Mouse (Mus musculus) retina, postnatal 1 day (tissue): ENCODE measurements at regions not wholly inside any gene's neighbourhood (a gene's known extent, or its start where the extent isn't known, plus 50 kb on each side); places are given as distances from the start of the nearest gene placed in this dataset.
"Not testable (repeated sequence)": the region's sequence is repeated elsewhere in the genome, so short reads cannot be mapped to it uniquely, and the experiment has no call there.

Source experiments
- DNase-seq: peaks from one replicate; pipeline ENCODE4 v3.0.0-alpha.2; 2012

GRCm38 (mm10) chr3:133665425-133666317 lies 120.7 kb upstream of the Tet2 start:
- DNase-seq, result no peak

- peak; percentile 29 for DNase-seq
Observed at GRCm38 (mm10) chr3:133672742-133673447, 128.0 kb upstream of the Tet2 start.

- DNase-seq, result no peak
Observed at GRCm38 (mm10) chr3:133677892-133678291, 133.0 kb upstream of the Tet2 start.

GRCm38 (mm10) chr3:133679891-133680290 lies 135.0 kb upstream of the Tet2 start:
- DNase-seq, result no peak

- DNase-seq, result no peak
Observed at GRCm38 (mm10) chr3:133680343-133680742, 135.4 kb upstream of the Tet2 start.

- DNase-seq, result no peak
Observed at GRCm38 (mm10) chr3:133680805-133681204, 135.9 kb upstream of the Tet2 start.

- DNase-seq, result peak; percentile 9
Observed at GRCm38 (mm10) chr3:133684196-133684743, 139.3 kb upstream of the Tet2 start.

GRCm38 (mm10) chr3:133684747-133685146 lies 139.8 kb upstream of the Tet2 start:
- DNase-seq, result no peak

GRCm38 (mm10) chr3:133685393-133685792 lies 140.5 kb upstream of the Tet2 start:
- DNase-seq, result no peak

GRCm38 (mm10) chr3:133694057-133694456 lies 149.1 kb upstream of the Tet2 start:
- DNase-seq, result no peak

- no peak for DNase-seq
Observed at GRCm38 (mm10) chr3:133696122-133696521, 151.2 kb upstream of the Tet2 start.

GRCm38 (mm10) chr3:133704849-133705248 lies 159.9 kb upstream of the Tet2 start:
- DNase-seq, result not testable (repeated sequence)

- no peak for DNase-seq
Observed at GRCm38 (mm10) chr3:133711518-133711917, 166.6 kb upstream of the Tet2 start.

GRCm38 (mm10) chr3:133722550-133723290 lies 177.8 kb upstream of the Tet2 start:
- DNase-seq, result no peak

GRCm38 (mm10) chr3:133726831-133727230 lies 181.9 kb upstream of the Tet2 start:
- DNase-seq, result no peak

GRCm38 (mm10) chr3:133735603-133736002 lies 190.7 kb upstream of the Tet2 start:
- no peak for DNase-seq

- DNase-seq, result no peak
Observed at GRCm38 (mm10) chr3:133738936-133739335, 194.0 kb upstream of the Tet2 start.

GRCm38 (mm10) chr3:133744552-133745118 lies 199.7 kb upstream of the Tet2 start:
- no peak for DNase-seq

GRCm38 (mm10) chr3:133748756-133749737 lies 204.1 kb upstream of the Tet2 start:
- DNase-seq, result no peak

GRCm38 (mm10) chr3:133750061-133750460 lies 205.1 kb upstream of the Tet2 start:
- DNase-seq, result no peak

GRCm38 (mm10) chr3:133750606-133751005 lies 205.7 kb upstream of the Tet2 start:
- no peak for DNase-seq
